Mouse (Mus musculus): ENCODE measurements around the gene Ap5z1. TPM values are rescaled to one million over a fixed set of nuclear protein-coding genes. Genes with fewer than 3 reads are reported as not detected.

The Ap5z1 gene
- polyA plus RNA-seq, 1 experiment from 2014 or later, result 12.0 TPM

Other genes starting within 250 kb of the Ap5z1 start
- gene Foxk1, start 62.4 kb upstream of the Ap5z1 start, polyA plus RNA-seq (2014; fragmentation: Nextera tagmentation; extraction: Ambion mirVana), result 3.9 and 4.7 TPM in 2 replicates
- 0.22 and 0.32 TPM in 2 replicates for gene Papolb, start 66.1 kb downstream of the Ap5z1 start, polyA plus RNA-seq (2014; fragmentation: Nextera tagmentation; extraction: Ambion mirVana)
- 6.7 and 7.0 TPM in 2 replicates for gene Radil, start 87.2 kb downstream of the Ap5z1 start, polyA plus RNA-seq (2014; fragmentation: Nextera tagmentation; extraction: Ambion mirVana)
- gene Mmd2, start 144.9 kb downstream of the Ap5z1 start, polyA plus RNA-seq (2014; fragmentation: Nextera tagmentation; extraction: Ambion mirVana), result 5.0 and 5.7 TPM in 2 replicates
- 59.3 and 64.2 TPM in 2 replicates for gene Wipi2, start 163.8 kb downstream of the Ap5z1 start, polyA plus RNA-seq (2014; fragmentation: Nextera tagmentation; extraction: Ambion mirVana)
- 36.9 and 39.4 TPM in 2 replicates for gene Slc29a4, start 228.6 kb downstream of the Ap5z1 start, polyA plus RNA-seq (2014; fragmentation: Nextera tagmentation; extraction: Ambion mirVana)

Data from neural tube, embryonic 11.5 days (tissue).